8 mouse cellular contexts compared by ENCODE assay signal in the genomic region with DNA sequence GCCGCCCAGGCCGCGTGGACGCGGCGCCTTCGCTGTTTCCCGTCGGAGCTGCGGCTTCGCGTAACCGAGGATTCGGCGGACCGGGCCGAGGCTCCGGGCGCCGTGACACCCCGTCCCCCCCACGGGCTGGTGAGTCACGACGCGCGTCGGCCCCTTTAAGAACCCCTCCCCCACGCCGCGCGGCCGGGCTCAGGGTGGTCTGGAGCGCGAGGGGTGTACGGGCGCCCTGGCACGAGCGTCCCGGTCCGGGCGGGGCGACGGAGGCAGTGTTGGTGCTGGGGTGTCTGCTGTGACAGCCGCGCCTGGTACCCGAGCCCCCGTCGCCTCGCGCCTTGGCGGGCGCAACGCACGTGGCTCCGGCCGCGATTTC. TPM values are rescaled to one million over a fixed set of nuclear protein-coding genes. Genes with fewer than 3 reads are reported as not detected.
DNase-seq lines count a peak whose midpoint lies in the region; ATAC-seq and TF ChIP-seq lines count a peak whose summit lies in the region.

No protein-coding gene starts in this region.

- peak overlapping the region; percentile 86 for H3K4me2 ChIP-seq in heart, embryonic 16.5 days (ENCODE audit: low read depth, low read length)
- H3K4me2 ChIP-seq in embryonic facial prominence, embryonic 11.5 days (ENCODE audit: low read depth, low read length) = peak overlapping the region; percentile 88
- peak overlapping the region; percentile 70 for H3K4me2 ChIP-seq in neural tube, embryonic 14.5 days (ENCODE audit: low read depth, low read length)

- in situ Hi-C loops in ES-E14 (cut with MboI; ENCODE audit: low sequenced_read_pairs in 2 of 2, unreplicated experiment in 2 of 2) = no loop called here

- under 1% methylated on average over 57 of the region's 57 CpGs for WGBS in heart, embryonic 16.5 days
- under 1% methylated on average over 43 of the region's 57 CpGs for WGBS in embryonic facial prominence, embryonic 11.5 days
- WGBS in limb, embryonic 10.5 days = under 1% methylated on average over 57 of the region's 57 CpGs
- WGBS in neural tube, embryonic 14.5 days = 1% methylated on average over 31 of the region's 57 CpGs

- H3K9me3 ChIP-seq in heart, embryonic 16.5 days (replicated peaks; ENCODE audit: control insufficient read depth, low read length) = no peaks in the 10 kb centered on the region
- H3K9me3 ChIP-seq in ES-E14 (ENCODE audit: control insufficient read depth, insufficient read depth, low read depth, low read length) = no peaks in the 10 kb centered on the region
- H3K9me3 ChIP-seq in embryonic facial prominence, embryonic 11.5 days (replicated peaks; ENCODE audit: control insufficient read depth, low read length) = no peaks in the 10 kb centered on the region
- H3K9me3 ChIP-seq in limb, embryonic 10.5 days (replicated peaks) = no peaks in the 10 kb centered on the region
- H3K9me3 ChIP-seq in neural tube, embryonic 14.5 days (ENCODE audit: control insufficient read depth, low read length) = no peaks in the 10 kb centered on the region

- H3K36me3 ChIP-seq in heart, embryonic 16.5 days (ENCODE audit: control insufficient read depth, insufficient read depth) = no peaks in the 10 kb centered on the region
- H3K36me3 ChIP-seq in ES-E14 (ENCODE audit: control insufficient read depth, insufficient read depth, low read length, poor library complexity, severe bottlenecking) = no peaks in the 10 kb centered on the region
- no peaks in the 10 kb centered on the region for H3K36me3 ChIP-seq in embryonic facial prominence, embryonic 11.5 days (replicated peaks; ENCODE audit: control insufficient read depth, insufficient read depth, low read depth, low read length)
- 0 out of 2 replicates have a peak, but pooled peaks cover 3% of the 10 kb centered on the region for H3K36me3 ChIP-seq in limb, embryonic 10.5 days
- no peaks in the 10 kb centered on the region for H3K36me3 ChIP-seq in neural tube, embryonic 14.5 days (ENCODE audit: control insufficient read depth, insufficient read depth, low read length)

- H3K4me3 ChIP-seq in heart, embryonic 16.5 days (ENCODE audit: low read length) = peak overlapping the region; percentile 95
- peak overlapping the region; percentile 74 to 90 for H3K4me3 ChIP-seq in ES-E14 (ENCODE audit: insufficient read depth in 1 of 2, low read depth in 1 of 2, low read length in 2 of 2, poor library complexity in 1 of 2, severe bottlenecking in 1 of 2)
- peak overlapping the region; percentile 89 for H3K4me3 ChIP-seq in embryonic facial prominence, embryonic 11.5 days (ENCODE audit: low read depth, low read length)
- peak overlapping the region; percentile 94 for H3K4me3 ChIP-seq in limb, embryonic 10.5 days
- peak overlapping the region; percentile 87 for H3K4me3 ChIP-seq in neural tube, embryonic 14.5 days (ENCODE audit: low read depth, low read length)

- peak overlapping the region; percentile 100 for H3K27ac ChIP-seq in heart, embryonic 16.5 days (ENCODE audit: low read length)
- H3K27ac ChIP-seq in ES-E14 (ENCODE audit: insufficient read depth, low read depth, low read length, poor library complexity, severe bottlenecking) = 0 out of 2 replicates have a peak overlapping the region, but pooled peaks have one; percentile 41
- peak overlapping the region; percentile 94 for H3K27ac ChIP-seq in embryonic facial prominence, embryonic 11.5 days (replicated peaks; ENCODE audit: low read depth, low read length)
- H3K27ac ChIP-seq in limb, embryonic 10.5 days = peak overlapping the region; percentile 94
- peak overlapping the region; percentile 96 for H3K27ac ChIP-seq in neural tube, embryonic 14.5 days (ENCODE audit: low read depth, low read length)

- peak overlapping the region; percentile 99 for H3K9ac ChIP-seq in heart, embryonic 16.5 days (ENCODE audit: low read length)
- H3K9ac ChIP-seq in ES-E14 (ENCODE audit: insufficient read depth, low read depth, low read length, poor library complexity, severe bottlenecking) = peak overlapping the region; percentile 82
- H3K9ac ChIP-seq in embryonic facial prominence, embryonic 11.5 days (replicated peaks; ENCODE audit: low read length) = peak overlapping the region; percentile 89
- H3K9ac ChIP-seq in neural tube, embryonic 14.5 days (replicated peaks; ENCODE audit: low read depth, low read length) = peak overlapping the region; percentile 67

- no peak for DNase-seq in heart, postnatal 4 days
- DNase-seq in ES-E14 (ENCODE audit: low read depth, low spot score) = no peak
- DNase-seq in embryonic facial prominence, embryonic 11.5 days (ENCODE audit: low spot score) = no peak
- no peak for DNase-seq in limb, embryonic 10.5 days (ENCODE audit: low spot score)
- no peak for DNase-seq in B cell, adult 2 months
- no peak for DNase-seq in cerebellum, adult 11-12 months

- peaks cover 69% of the 10 kb centered on the region for H3K4me1 ChIP-seq in heart, embryonic 16.5 days (ENCODE audit: control insufficient read depth, insufficient read depth, low read length)
- H3K4me1 ChIP-seq in ES-E14 (ENCODE audit: control insufficient read depth in 2 of 2, insufficient read depth in 2 of 2, low read length in 2 of 2, poor library complexity in 1 of 2) = peaks cover 13 to 45% of the 10 kb centered on the region in 2 experiments
- peaks cover 12% of the 10 kb centered on the region; the same call in 1 of the 2 replicates for H3K4me1 ChIP-seq in embryonic facial prominence, embryonic 11.5 days (ENCODE audit: control insufficient read depth, insufficient read depth, low read length)
- H3K4me1 ChIP-seq in limb, embryonic 10.5 days = peaks cover 94% of the 10 kb centered on the region
- H3K4me1 ChIP-seq in neural tube, embryonic 14.5 days (ENCODE audit: control insufficient read depth, insufficient read depth, low read length) = peaks cover 47% of the 10 kb centered on the region

- peak; percentile 19 for ATAC-seq in heart, embryonic 16.5 days (replicated peaks; ENCODE audit: extremely low read depth, insufficient read depth, low FRiP score)
- peak; percentile 32; the same call in 1 of the 2 replicates for ATAC-seq in embryonic facial prominence, embryonic 11.5 days (replicated peaks; ENCODE audit: insufficient number of reproducible peaks, low FRiP score, low TSS enrichment, low read depth)
- peak; percentile 60 for ATAC-seq in neural tube, embryonic 14.5 days (ENCODE audit: low read depth)

- H3K27me3 ChIP-seq in heart, embryonic 16.5 days (ENCODE audit: control insufficient read depth, insufficient read depth, low read length) = no peaks in the 10 kb centered on the region
- no peaks in the 10 kb centered on the region for H3K27me3 ChIP-seq in embryonic facial prominence, embryonic 11.5 days (ENCODE audit: control insufficient read depth, insufficient read depth, low read length)
- 0 out of 2 replicates have a peak, but pooled peaks cover 3% of the 10 kb centered on the region for H3K27me3 ChIP-seq in limb, embryonic 10.5 days (ENCODE audit: low read depth, poor library complexity, severe bottlenecking)
- peaks cover 4% of the 10 kb centered on the region for H3K27me3 ChIP-seq in neural tube, embryonic 14.5 days (ENCODE audit: control insufficient read depth, insufficient read depth, low read length)

TF ChIP-seq in ES-E14, 5 proteins besides CTCF, POLR2A, EP300 and RAD21:
- TF ChIP-seq MAFK (IDR thresholded peaks at IDR 0.05; ENCODE audit: insufficient read depth, low read depth, low read length) (no peak), HCFC1 (IDR thresholded peaks at IDR 0.05; ENCODE audit: borderline replicate concordance, insufficient read depth, low read length) (no peak), ZNF384 (IDR thresholded peaks at IDR 0.05; ENCODE audit: low read depth, low read length) (no peak), ZC3H11A (IDR thresholded peaks at IDR 0.05; ENCODE audit: borderline replicate concordance, low read depth, low read length) (no peak), CHD2 (IDR thresholded peaks at IDR 0.05; ENCODE audit: low read depth, low read length) (no peak)
TF ChIP-seq in ES-E14: peak in this region for 0.

RNA-seq across cellular contexts. Expression of gene Mef2d, which starts 0.4 kb away (rescaled TPM):
- polyA plus RNA-seq in heart, embryonic 16.5 days (2015; fragmentation: Nextera tagmentation; extraction: Ambion mirVana) = 40.5 and 44.7 TPM in 2 replicates
- total RNA-seq in heart, postnatal 4 days (2021) = 100 to 1,000 TPM; 115 to 120 TPM
- 8.8 and 10.4 TPM in 2 replicates for total RNA-seq in ES-E14 (2012; rRNA removed)
- 11.5 and 12.5 TPM in 2 replicates for polyA plus RNA-seq in embryonic facial prominence, embryonic 11.5 days (2014; fragmentation: Nextera tagmentation; extraction: Ambion mirVana)
- 12.3 and 14.0 TPM in 2 replicates for polyA plus RNA-seq in limb, embryonic 10.5 days (2016; fragmentation: Nextera tagmentation; extraction: Ambion mirVana)
- polyA plus RNA-seq in neural tube, embryonic 14.5 days (2014; fragmentation: Nextera tagmentation; extraction: Ambion mirVana) = 19.6 and 20.4 TPM in 2 replicates

Comparison
In these comparisons a context has a peak if more than half of its experiments do, and no peak if none do; other contexts are left out.
1. H3K27ac ChIP-seq: peak in every context shown above with its lines; median percentile 100 in heart, embryonic 16.5 days; 96 in neural tube, embryonic 14.5 days; 94 in embryonic facial prominence, embryonic 11.5 days; 94 in limb, embryonic 10.5 days; 41 in ES-E14.